Mouse (Mus musculus) erythroblast, embryonic 14.5 days (primary cell): ENCODE data around the gene Foxn3. TPM values are rescaled to one million over a fixed set of nuclear protein-coding genes. Genes with fewer than 3 reads are reported as not detected.

ENCODE experiments used
- H3K27me3 ChIP-seq: 2 replicates; pipeline ENCODE4 v1.6.1; 2012; ENCODE audit warnings: inconsistent platforms; ENCODE audit not compliant: control insufficient read depth
- H3K36me3 ChIP-seq: 2 replicates; pipeline ENCODE4 v1.6.1; 2012; ENCODE audit warnings: mild to moderate bottlenecking, inconsistent platforms; ENCODE audit not compliant: control insufficient read depth
- H3K4me1 ChIP-seq: 2 replicates; pipeline ENCODE4 v1.6.1; 2012; ENCODE audit warnings: inconsistent platforms; ENCODE audit not compliant: control insufficient read depth
- H3K4me3 ChIP-seq: replicated peaks from 2 replicates; pipeline ENCODE3; 2012; ENCODE audit warnings: moderate library complexity, mild to moderate bottlenecking, inconsistent platforms
- H3K9me3 ChIP-seq: 2 replicates; pipeline ENCODE4 v1.6.1; 2012; ENCODE audit warnings: low read length, inconsistent platforms, mixed read lengths; ENCODE audit not compliant: control insufficient read depth
- GATA1 ChIP-seq: IDR thresholded peaks from 2 replicates; pipeline ENCODE4 v1.6.1; 2012; ENCODE audit warnings: low read length, inconsistent platforms, mixed read lengths
- TAL1 ChIP-seq: IDR thresholded peaks from 3 replicates; pipeline ENCODE4 v1.6.1; 2012; ENCODE audit warnings: low read length, inconsistent platforms, mixed read lengths
- polyA plus RNA-seq: library from polyadenylated mRNA; stranded (reverse); fragments of >175 nt; gene quantifications from 2 replicates; pipeline ENCODE4 v1.2.3, GENCODE M21; 2012

Foxn3 gene
- polyA plus RNA-seq, 1 experiment: 0.84 TPM

GRCm38 (mm10) chr12:99292152-99292551, 271.2 kb downstream of the Foxn3 start:
- H3K4me3 ChIP-seq: no peak overlapping the region
- TF ChIP-seq TAL1 (no peak), GATA1 (no peak)
- no peaks in the 10 kb centered on the region for H3K4me1 ChIP-seq
- H3K9me3 ChIP-seq: no peaks in the 10 kb centered on the region
- no peaks in the 10 kb centered on the region for H3K27me3 ChIP-seq
- peaks cover 3% of the 10 kb centered on the region; the same call in 1 of the 2 replicates for H3K36me3 ChIP-seq

GRCm38 (mm10) chr12:99287081-99287480, 276.3 kb downstream of the Foxn3 start:
- H3K27me3 ChIP-seq: no peaks in the 10 kb centered on the region
- H3K4me1 ChIP-seq: no peaks in the 10 kb centered on the region
- no peak overlapping the region for H3K4me3 ChIP-seq
- no peaks in the 10 kb centered on the region for H3K9me3 ChIP-seq
- TF ChIP-seq TAL1 (no peak), GATA1 (no peak)
- peaks cover 3% of the 10 kb centered on the region; the same call in 1 of the 2 replicates for H3K36me3 ChIP-seq

GRCm38 (mm10) chr12:99286662-99287061, 276.7 kb downstream of the Foxn3 start:
- Histone ChIP-seq H3K9me3 (no peaks in the 10 kb centered on the region), H3K27me3 (no peaks in the 10 kb centered on the region), H3K4me1 (peaks cover under 1% of the 10 kb centered on the region; the same call in 1 of the 2 replicates), H3K4me3 (no peak overlapping the region), H3K36me3 (peaks cover 3% of the 10 kb centered on the region; the same call in 1 of the 2 replicates)
- no peak for TF ChIP-seq TAL1
- TF ChIP-seq GATA1: no peak

DNA sequence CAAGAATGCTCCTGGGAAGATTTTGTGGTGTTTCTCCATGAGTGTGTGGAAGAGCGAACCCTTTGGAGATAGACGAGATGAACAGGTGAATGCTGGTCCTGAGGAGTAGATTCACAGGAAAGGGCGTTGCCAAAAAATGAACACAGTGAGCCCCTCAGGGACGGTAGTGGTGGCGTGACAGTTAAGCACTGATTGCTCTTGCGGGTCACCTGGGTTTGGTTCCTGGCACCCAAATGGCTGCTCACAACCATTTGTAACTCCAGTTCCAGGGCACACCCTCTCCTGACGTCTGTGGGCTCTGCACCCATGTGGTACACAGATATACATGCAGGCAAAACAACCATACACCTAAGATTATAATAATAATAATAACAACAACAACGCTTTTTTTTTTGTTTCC, 277.7 kb downstream of the Foxn3 start:
- Histone ChIP-seq H3K36me3 (peaks cover 3% of the 10 kb centered on the region; the same call in 1 of the 2 replicates), H3K27me3 (no peaks in the 10 kb centered on the region), H3K4me1 (peaks cover 8% of the 10 kb centered on the region), H3K9me3 (no peaks in the 10 kb centered on the region), H3K4me3 (no peak overlapping the region)
- TF ChIP-seq GATA1: no peak
- TF ChIP-seq TAL1: no peak

DNA sequence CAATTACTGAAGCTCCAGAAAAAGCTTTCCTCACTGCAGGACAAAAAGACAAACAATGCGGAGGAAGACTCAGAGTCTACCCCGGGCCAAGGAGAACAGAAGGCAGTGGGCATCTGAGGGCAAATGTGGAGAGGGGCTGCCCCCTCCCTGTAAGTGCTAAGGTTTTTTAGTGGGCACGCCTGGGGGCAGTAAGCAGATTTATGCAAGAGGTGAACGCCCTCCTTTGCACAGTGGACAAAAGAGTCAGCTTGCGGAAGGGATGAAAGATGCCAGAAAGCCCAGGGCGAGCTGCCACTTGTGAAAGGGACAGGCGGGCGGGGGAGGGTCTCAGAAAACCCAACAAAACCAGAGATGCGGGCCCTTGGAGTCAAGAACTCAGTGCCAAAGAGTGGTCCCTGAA, 278.2 kb downstream of the Foxn3 start:
- Histone ChIP-seq H3K9me3 (no peaks in the 10 kb centered on the region), H3K36me3 (no peaks in the 10 kb centered on the region), H3K4me3 (no peak overlapping the region), H3K4me1 (peaks cover 13% of the 10 kb centered on the region), H3K27me3 (no peaks in the 10 kb centered on the region)
- TF ChIP-seq TAL1: no peak
- TF ChIP-seq GATA1: no peak

DNA sequence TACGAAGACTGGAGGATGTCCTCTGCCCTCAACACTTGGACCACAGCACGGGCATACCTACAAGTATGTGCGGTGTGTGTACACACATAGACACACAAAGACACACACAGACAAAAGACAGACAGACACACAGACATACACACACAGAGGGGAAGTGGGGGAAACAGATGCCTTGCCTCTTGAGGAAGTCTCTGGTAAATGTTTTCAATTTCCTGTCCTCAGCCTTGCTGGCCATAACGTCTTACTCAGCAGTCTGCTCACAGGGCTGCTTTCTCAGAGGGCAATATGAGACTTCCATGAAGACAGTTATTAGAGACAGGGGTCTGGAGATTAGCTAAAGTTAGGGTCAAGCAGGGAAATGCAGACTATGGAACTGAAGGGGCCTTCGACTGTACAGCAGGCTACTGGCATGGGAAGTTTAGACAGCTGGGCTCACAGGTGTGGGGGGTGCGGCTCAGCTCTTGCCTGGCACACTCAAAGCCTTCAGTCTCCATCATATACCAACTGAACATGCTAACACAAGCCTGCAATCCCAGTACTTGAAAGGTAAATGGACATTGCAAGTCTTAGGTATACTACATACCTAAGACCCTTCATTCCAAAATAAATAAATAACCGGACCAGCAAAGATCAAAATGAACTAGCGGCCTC, 278.8 kb downstream of the Foxn3 start:
- Histone ChIP-seq H3K9me3 (no peaks in the 10 kb centered on the region), H3K4me1 (peaks cover 19% of the 10 kb centered on the region), H3K27me3 (no peaks in the 10 kb centered on the region), H3K36me3 (no peaks in the 10 kb centered on the region), H3K4me3 (no peak overlapping the region)
- TF ChIP-seq TAL1 (no peak), GATA1 (no peak)

GRCm38 (mm10) chr12:99280826-99281225, 282.6 kb downstream of the Foxn3 start:
- no peak overlapping the region for H3K4me3 ChIP-seq
- no peaks in the 10 kb centered on the region for H3K36me3 ChIP-seq
- no peak for TF ChIP-seq GATA1
- no peak for TF ChIP-seq TAL1
- H3K27me3 ChIP-seq: no peaks in the 10 kb centered on the region
- H3K9me3 ChIP-seq: no peaks in the 10 kb centered on the region
- H3K4me1 ChIP-seq: peaks cover 21% of the 10 kb centered on the region

GRCm38 (mm10) chr12:99280291-99280690, 283.1 kb downstream of the Foxn3 start:
- peaks cover 21% of the 10 kb centered on the region for H3K4me1 ChIP-seq
- H3K4me3 ChIP-seq: no peak overlapping the region
- H3K9me3 ChIP-seq: no peaks in the 10 kb centered on the region
- TF ChIP-seq TAL1: no peak
- TF ChIP-seq GATA1: no peak
- H3K36me3 ChIP-seq: no peaks in the 10 kb centered on the region
- H3K27me3 ChIP-seq: no peaks in the 10 kb centered on the region

DNA sequence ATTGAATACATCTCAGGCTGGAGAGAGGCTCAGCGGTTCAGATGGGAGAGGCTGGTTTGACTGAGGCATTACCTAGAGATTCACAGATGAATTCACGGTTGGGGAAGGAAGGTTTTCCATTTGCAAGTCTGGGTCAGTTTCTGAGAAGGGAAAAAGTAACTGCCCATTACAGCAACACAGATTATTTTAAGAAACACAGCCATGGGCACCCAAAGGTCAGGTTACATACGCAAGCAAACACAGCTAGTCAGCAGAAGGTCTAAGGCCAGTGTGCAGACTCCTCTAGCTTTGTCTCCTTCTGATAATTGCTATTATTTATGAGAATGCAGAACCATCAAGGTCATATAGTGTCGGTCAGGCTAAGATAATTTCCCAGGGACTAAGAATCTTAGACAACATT, 284.0 kb downstream of the Foxn3 start:
- Histone ChIP-seq H3K36me3 (no peaks in the 10 kb centered on the region), H3K9me3 (no peaks in the 10 kb centered on the region), H3K27me3 (no peaks in the 10 kb centered on the region), H3K4me3 (no peak overlapping the region), H3K4me1 (peaks cover 27% of the 10 kb centered on the region)
- TF ChIP-seq TAL1 (no peak), GATA1 (no peak)

- H3K4me1 ChIP-seq: peaks cover 10% of the 10 kb centered on the region
- no peak overlapping the region for H3K4me3 ChIP-seq
- no peaks in the 10 kb centered on the region for H3K36me3 ChIP-seq
- TF ChIP-seq GATA1 (no peak), TAL1 (no peak)
- no peaks in the 10 kb centered on the region for H3K27me3 ChIP-seq
- no peaks in the 10 kb centered on the region for H3K9me3 ChIP-seq
Observed at GRCm38 (mm10) chr12:99274589-99274988, 288.8 kb downstream of the Foxn3 start.
